Mouse (Mus musculus) spleen, postnatal 14 days (tissue): ENCODE data around the gene Creb5.

Experiments
- DNase-seq, 2 experiments: peaks; one replicate each; pipeline ENCODE4 v3.0.0; 2021 to 2022; ENCODE audit warnings: low spot score in 2 of 2

The Creb5 gene

DNA sequence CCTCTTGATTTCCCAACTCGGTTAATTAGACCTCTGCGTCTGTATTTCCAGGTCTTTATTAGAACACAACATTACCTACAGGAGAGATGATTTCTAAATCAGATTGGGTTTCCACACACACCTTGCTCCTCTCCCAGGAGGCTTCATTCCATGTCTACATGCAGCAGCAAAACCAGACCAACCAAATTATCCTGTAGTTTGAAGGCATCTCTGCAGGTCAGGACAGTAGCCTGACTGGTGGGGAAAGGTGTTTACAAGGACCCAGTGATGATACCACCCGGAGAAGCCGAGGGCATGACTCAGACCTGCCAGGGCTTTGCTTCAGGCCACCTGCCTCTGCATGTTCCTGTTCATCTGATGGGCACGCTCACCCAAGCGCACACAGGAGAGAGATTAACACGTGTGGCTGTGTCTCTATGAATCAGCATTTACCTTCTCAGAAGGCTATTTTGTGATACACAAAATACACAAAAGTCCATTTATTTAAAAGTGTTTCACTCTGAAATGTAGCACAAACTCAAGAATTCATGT, 355.8 kb downstream of the Creb5 start:
- DNase-seq, result no peak

GRCm38 (mm10) chr6:53643481-53643880, 356.4 kb downstream of the Creb5 start:
- DNase-seq, result no peak

GRCm38 (mm10) chr6:53644056-53644455, 357.0 kb downstream of the Creb5 start:
- DNase-seq, result no peak

DNA sequence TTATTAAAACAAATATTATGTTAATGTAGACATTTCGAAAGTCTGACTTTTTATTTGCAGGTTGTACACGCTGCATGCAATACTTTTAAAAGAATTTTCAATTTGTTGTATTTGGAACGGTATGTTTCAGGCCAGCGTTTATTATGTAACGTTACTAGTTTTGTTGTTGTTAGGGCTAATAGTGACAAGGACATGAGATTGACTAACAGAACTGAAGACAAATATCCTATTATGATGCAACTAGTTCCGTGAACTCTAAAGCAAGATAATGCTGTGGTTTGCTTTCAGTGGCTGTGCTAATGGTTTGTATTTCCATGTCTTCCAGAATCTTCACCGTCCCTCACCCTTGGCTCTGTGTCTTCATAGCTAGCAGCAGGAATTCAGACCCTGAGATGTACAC, 357.9 kb downstream of the Creb5 start:
- no peak for DNase-seq

DNA sequence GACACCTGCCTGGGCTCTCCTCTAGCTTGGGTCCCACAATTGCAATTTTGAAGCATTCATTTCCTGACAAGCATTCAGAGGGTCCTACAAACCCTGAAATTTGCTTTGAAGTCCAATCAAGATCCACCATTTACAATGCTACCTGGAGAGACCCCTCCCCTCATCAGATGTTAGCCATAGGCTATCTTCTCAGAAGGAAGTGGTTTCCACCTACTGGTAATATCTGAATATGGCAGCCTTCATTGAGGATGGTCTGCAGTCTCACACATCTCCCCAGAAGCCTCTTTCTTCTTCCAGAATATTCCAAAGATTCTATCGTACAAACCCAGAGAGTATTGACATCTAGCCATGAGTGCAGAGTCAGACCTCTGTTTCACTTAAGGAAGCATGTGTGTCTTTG, 362.7 kb downstream of the Creb5 start:
- no peak for DNase-seq

- DNase-seq, result no peak
Observed at GRCm38 (mm10) chr6:53652691-53653090, 365.6 kb downstream of the Creb5 start.

GRCm38 (mm10) chr6:53653706-53654360, 366.8 kb downstream of the Creb5 start:
- no peak for DNase-seq

GRCm38 (mm10) chr6:53654361-53654824, 367.3 kb downstream of the Creb5 start:
- no peak for DNase-seq

DNA sequence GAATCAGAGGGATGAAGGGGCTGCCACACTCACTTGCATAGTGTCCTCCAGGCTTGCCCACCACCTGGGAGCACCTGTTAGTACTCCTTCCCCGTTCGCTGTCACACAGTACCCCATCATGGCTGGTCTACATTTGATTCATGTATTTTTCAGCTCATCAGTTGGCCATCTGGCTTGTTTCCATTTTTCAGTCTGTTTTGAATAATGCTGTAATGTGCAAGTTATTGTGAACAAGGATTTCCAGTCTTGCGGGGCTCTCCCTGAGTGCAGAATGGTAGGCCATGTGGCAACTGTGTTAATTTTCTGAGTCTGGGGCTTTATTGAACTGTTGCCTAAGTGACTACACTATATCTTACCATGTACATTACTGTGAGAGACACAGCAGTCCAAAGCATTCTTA, 369.4 kb downstream of the Creb5 start:
- DNase-seq, result no peak

DNA sequence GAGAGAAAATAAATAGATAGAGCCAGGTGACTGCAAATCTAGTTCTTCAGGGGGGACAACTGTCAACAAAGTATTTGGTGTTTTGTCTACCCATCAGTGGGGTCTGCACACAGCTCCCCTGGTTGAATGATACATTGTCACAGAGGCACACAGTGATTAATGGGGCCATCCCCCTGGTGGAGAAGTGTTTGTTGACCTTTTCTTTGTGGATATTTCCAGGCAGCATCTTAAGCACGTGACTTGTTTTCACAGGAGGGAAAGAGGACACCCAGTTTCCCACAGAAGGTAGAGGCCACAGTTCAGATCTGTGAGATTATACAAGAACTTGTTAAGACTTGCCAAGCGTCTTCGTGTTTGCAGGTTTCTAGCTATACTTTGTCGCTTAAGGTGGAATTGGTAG, 370.4 kb downstream of the Creb5 start:
- DNase-seq, result no peak

- no peak for DNase-seq
Observed at GRCm38 (mm10) chr6:53662858-53663833, 376.1 kb downstream of the Creb5 start.

DNA sequence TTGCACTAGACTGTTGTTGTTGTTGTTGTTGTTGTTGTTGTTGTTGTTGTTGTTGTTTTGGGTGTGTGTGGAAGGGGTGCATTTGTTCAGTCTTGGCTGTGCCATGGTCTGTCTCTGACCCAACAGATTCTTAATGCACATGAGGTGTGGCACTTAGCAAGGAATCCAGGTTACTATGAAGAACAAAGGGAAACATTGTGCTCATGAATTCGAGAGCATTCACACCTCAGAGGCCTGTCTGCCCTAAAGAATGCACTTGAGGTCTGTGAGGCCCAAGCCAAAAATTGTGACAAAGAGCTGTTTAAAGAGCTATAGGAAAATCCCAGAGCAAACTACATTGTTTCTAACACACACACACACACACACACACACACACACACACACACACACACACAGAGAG, 377.7 kb downstream of the Creb5 start:
- DNase-seq, result no peak

- DNase-seq, result no peak
Observed at GRCm38 (mm10) chr6:53666503-53666902, 379.4 kb downstream of the Creb5 start.

DNA sequence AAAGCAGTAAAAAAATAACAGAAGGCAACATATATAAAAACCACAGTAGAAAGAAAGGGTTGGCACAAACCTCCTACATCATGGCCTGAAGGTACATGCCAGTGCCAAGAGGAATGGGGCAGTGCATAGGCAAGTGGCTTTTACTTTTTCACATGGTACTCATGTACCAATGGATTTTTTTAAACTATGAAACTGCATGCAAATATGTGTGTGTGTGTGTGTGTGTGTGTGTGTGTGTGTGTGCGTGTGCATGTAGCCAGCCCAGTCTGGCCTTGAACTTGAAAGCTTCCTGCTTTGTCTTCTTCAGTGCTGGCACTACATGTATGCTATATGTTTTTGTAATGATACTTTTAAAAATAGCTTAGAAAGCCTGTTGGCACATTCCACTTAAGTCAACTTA, 391.2 kb downstream of the Creb5 start:
- no peak for DNase-seq

DNA sequence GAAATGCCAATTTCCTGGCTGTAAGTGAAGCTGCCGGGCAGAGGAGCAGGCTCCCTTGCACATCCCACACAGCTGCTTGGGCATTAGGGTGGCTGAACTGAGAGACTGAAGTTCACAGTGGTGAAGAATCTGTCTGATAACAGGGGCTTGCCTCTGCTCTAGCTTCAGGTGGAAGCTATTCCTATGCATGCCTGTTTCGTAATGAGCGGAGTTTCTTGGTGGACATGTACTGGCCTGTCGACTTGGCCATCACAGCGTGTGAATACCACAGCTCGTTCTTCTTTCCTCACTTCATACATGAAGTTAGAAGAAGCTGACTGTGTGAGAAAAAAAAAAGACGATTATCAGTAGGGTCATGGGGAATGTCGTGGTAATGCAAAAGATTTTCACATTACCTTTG, 393.0 kb downstream of the Creb5 start:
- no peak for DNase-seq

GRCm38 (mm10) chr6:53684416-53684815, 397.3 kb downstream of the Creb5 start:
- DNase-seq, result no peak

DNA sequence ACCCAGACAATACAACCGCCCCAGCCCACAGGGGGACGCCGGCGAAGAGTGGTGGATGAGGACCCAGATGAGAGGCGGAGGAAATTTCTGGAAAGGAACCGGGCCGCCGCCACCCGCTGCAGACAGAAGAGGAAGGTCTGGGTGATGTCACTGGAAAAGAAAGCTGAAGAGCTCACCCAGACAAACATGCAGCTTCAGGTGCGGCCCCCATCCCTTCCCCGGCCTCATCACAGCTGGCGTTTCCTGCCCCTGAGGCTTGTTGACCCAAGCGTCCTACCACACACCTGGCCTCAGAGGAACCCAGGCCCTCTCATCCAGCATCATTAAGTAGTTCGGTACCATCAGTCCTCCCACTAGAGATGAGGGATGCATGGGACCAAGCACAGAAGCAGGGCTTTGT, 398.3 kb downstream of the Creb5 start:
- DNase-seq, result no peak

DNA sequence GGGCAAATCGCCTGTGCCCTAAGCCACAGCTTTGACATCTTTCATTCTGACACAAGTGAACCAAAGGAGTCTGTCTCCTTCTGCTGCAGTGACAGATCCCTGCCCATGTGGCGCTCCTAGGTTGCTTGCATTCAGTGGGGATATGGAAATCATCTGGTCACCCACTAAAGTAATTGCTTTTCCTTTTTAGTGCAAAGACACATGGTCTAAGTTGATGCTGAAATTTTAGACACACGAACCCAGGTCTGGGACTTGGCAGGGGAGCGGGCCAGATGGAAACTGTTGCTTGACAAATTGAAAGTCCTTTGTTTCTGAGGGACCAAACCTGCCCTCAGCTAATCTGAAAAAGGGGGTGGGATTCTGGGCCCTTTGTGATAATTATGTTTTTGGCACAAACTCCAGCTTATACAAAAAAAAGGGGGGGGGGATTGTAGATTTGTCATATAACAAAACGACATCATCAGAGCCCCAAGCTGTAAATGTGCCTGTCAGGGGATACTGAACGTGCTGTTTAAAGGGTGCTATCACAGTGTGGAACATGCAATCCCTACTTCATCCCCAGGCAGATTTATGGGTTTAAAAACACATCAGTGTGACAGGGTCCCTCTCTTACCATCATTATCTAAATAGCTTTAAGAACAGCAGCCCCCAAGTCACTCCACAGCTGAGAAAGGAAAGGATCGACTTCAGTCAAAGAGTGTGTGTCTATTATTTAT, 401.9 kb downstream of the Creb5 start:
- DNase-seq, result no peak

DNA sequence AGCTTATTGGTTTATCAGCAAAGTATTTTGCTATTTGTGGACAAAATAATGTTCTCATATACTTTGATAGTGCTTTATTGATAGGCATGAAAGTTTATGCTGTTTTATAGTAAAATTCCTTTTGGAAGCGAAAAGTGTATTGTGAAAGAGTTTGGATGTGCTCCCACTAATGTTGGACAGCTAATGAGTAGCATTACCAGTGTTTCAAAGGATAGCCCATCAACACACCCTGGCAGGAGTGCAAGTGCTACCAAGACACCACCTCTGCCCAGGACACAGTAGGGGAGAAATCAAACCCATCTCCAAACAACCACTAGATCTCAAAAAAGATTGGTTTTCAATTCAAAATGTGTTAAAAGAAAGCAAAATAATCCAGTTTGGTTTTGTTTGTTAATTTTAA, 403.9 kb downstream of the Creb5 start:
- DNase-seq, result no peak

- DNase-seq, result no peak
Observed at GRCm38 (mm10) chr6:53695216-53695615, 408.1 kb downstream of the Creb5 start.

- no peak for DNase-seq
Observed at GRCm38 (mm10) chr6:53696471-53696870, 409.4 kb downstream of the Creb5 start.

- no peak for DNase-seq
Observed at GRCm38 (mm10) chr6:53696921-53697320, 409.9 kb downstream of the Creb5 start.
